Mouse (Mus musculus) kidney, postnatal 0 days (tissue): ENCODE results near the gene Sf3a3. TPM values are rescaled to one million over a fixed set of nuclear protein-coding genes. Genes with fewer than 3 reads are reported as not detected.

Experiments
- ATAC-seq: fragments of 200-750 bp; cut with Nextera tagmentation; replicated peaks from 2 replicates; pipeline ENCODE4 v1.8.0; 2017; ENCODE audit warnings: low read depth, moderate number of reproducible peaks, moderate TSS enrichment, moderate library complexity; ENCODE audit not compliant: low FRiP score
- DNase-seq: peaks from one replicate; pipeline ENCODE4 v3.0.0-alpha.2; 2016; ENCODE audit warnings: low spot score
- H3K27ac ChIP-seq: fragments of 300-500 bp; sonication (generic); 2 replicates; pipeline ENCODE4 v1.5.1; 2014; ENCODE audit warnings: mild to moderate bottlenecking
- H3K27me3 ChIP-seq: fragments of 300-500 bp; sonication (generic); 2 replicates; pipeline ENCODE4 v1.6.1; 2014; ENCODE audit warnings: low read length, mixed read lengths; ENCODE audit not compliant: insufficient read depth
- H3K36me3 ChIP-seq: fragments of 300-500 bp; sonication (generic); 2 replicates; pipeline ENCODE4 v1.6.1; 2014; ENCODE audit warnings: low read length, mixed read lengths; ENCODE audit not compliant: insufficient read depth
- H3K4me1 ChIP-seq: fragments of 300-500 bp; sonication (generic); replicated peaks from 2 replicates; pipeline ENCODE4 v1.6.1; 2014; ENCODE audit warnings: antibody characterized with exemption, low read length, mixed read lengths; ENCODE audit not compliant: insufficient read depth
- H3K4me2 ChIP-seq: fragments of 300-500 bp; sonication (generic); 2 replicates; pipeline ENCODE4 v1.6.1; 2014; ENCODE audit warnings: mild to moderate bottlenecking, low read length, moderate library complexity, mixed read lengths
- H3K4me3 ChIP-seq: fragments of 300-500 bp; sonication (generic); replicated peaks from 2 replicates; pipeline ENCODE4 v1.5.1; 2014; ENCODE audit warnings: low read depth, low read length
- H3K9ac ChIP-seq: fragments of 300-500 bp; sonication (generic); 2 replicates; pipeline ENCODE4 v1.6.1; 2014; ENCODE audit warnings: low read depth, low read length
- H3K9me3 ChIP-seq: fragments of 300-500 bp; sonication (generic); replicated peaks from 2 replicates; pipeline ENCODE4 v1.6.1; 2016; ENCODE audit warnings: low read length, inconsistent platforms, mixed read lengths
- CTCF ChIP-seq: IDR thresholded peaks from 2 replicates; pipeline ENCODE4 v1.5.1; 2016; ENCODE audit warnings: antibody characterized with exemption, low read depth, mild to moderate bottlenecking, moderate library complexity
- WGBS: fragments of 180-500 bp; shearing (Covaris S2); extraction: QIAGEN DNeasy Blood & Tissue Kit; methylation state at CpG from one replicate; pipeline ENCODE4 v1.1.7; 2014; 5-methylcytosine and 5-hydroxymethylcytosine counted together
- polyA plus RNA-seq: library from polyadenylated mRNA; unstranded; fragments of >200 nt; fragmentation: Nextera tagmentation; extraction: Ambion mirVana; gene quantifications from 2 replicates; pipeline ENCODE4 v1.2.1, GENCODE M21; 2015

The Sf3a3 gene
- polyA plus RNA-seq, 1 experiment from 2014 or later, result 92.4 TPM

DNA sequence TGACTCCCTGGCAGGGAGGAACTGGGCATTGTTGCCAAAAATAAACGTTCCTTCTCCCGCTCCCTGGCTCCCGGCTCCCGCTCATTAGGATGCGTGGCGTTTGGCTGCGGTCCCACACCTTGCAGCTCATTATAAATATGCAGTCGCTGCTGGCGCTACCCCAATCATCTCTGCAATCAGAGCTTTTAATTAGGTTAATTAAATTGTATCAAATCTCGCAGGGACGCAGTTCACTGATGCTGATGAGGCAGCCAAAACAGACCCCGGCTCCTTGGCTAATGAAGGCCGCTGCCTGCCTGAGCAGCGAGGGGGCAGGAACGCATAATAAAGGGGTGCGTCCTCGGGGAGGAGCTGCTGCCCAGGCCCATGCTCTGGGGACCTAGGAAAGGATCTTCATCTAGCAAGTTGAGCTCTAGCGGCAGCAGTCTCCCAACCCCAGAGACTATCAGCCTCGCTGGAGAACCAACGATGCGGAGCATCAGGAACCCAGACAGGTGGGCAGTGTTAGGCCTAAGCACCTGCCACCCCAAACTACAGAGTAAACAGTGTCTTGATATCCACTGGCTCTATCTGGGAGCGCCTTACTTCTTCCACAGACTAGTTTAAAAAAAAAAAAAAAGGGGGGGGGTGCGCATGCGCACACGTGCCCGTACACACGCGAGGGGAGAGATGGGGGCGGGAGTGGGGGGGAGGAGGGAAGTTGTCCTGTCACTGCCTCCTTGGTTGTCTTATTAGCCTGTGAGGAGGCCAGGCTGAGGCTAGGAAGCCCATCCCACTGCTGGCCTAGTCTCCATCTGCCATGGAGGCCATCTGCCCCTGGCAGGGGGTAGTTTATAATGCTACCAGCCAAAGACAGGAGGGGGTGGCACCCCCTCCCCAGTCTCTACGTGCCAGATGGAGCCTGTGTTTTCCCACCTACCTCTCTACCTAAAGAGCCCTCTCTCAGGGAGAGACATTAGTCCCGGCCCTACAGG is 41.9 kb upstream of the Sf3a3 start:
- Histone ChIP-seq H3K4me1 (peaks cover 5% of the 10 kb centered on the region; the same call in 1 of the 2 replicates), H3K36me3 (peaks cover 11% of the 10 kb centered on the region; the same call in 1 of the 2 replicates), H3K9me3 (no peaks in the 10 kb centered on the region), H3K27ac (no peak overlapping the region), H3K4me2 (peak overlapping the region; percentile 23), H3K27me3 (peaks cover 10% of the 10 kb centered on the region; the same call in 1 of the 2 replicates), H3K9ac (no peak overlapping the region), H3K4me3 (no peak overlapping the region)
- no peak for DNase-seq
- no peak; the same call in 1 of the 2 replicates for ATAC-seq
- TF ChIP-seq CTCF, result peak; percentile 11; the same call in 1 of the 2 replicates
- WGBS, result 6% methylated on average over 30 of the region's 31 CpGs

DNA sequence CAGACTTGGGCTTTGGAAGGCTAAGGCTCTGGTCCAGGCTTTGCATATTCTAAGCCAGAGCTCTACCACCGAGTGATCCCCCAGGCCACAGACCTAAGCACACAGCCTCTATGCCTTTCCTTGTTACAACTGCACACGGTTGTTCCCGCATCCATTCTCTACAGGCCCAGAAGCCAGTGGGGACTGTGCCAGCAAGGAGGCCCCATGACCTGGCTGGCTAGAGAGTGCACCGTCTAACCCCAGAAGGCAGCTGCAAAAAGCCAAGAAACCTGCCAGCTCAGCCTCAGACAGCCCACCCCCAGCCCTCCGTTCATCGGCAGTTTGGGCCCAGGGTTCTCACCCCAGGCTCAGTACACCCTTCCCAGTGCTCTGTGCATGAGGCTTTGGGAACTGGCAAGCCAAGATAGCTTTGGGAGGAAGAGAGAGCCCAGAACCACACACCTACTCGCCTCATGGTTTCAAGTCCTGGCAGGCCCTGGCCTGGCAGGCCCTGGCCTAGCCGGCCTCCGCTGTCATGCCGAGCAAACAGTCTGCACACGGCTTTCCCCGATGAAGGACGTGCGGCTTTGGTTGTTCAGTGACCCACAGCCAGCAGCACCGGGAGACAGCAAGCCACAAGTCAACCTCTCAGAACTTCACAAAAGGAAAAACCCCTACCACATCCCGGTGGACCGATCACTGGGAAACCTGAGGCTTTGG is 40.1 kb upstream of the Sf3a3 start:
- Histone ChIP-seq H3K9ac (no peak overlapping the region), H3K4me3 (no peak overlapping the region), H3K9me3 (no peaks in the 10 kb centered on the region), H3K27me3 (peaks cover 10% of the 10 kb centered on the region; the same call in 1 of the 2 replicates), H3K27ac (no peak overlapping the region), H3K4me1 (peaks cover 5% of the 10 kb centered on the region; the same call in 1 of the 2 replicates), H3K36me3 (peaks cover 19% of the 10 kb centered on the region; the same call in 1 of the 2 replicates), H3K4me2 (no peak overlapping the region)
- TF ChIP-seq CTCF, result no peak
- ATAC-seq (no peak), DNase-seq (no peak)
- 70% methylated on average over 17 of the region's 17 CpGs for WGBS

DNA sequence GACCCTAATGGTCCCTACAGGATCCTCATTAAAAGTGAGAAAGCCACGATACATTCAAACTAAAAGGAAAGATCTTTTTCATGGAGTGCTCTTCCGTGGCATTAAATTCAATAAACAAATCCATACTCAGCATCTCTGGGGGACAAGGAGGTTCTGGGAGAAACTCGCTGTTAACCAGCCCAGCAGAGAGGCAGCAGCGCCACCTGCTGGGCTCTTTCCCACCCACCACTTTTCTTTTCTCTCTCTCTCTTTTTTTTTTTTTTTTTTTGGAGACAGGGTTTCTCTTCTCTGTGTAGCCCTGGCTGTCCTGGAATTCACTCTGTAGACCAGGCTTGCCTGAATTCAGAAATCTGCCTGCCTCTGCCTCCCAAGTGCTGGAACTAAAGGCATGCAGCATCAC is 39.5 kb upstream of the Sf3a3 start:
- Histone ChIP-seq H3K9me3 (no peaks in the 10 kb centered on the region), H3K27me3 (peaks cover 10% of the 10 kb centered on the region; the same call in 1 of the 2 replicates), H3K4me2 (no peak overlapping the region), H3K4me1 (peaks cover 5% of the 10 kb centered on the region; the same call in 1 of the 2 replicates), H3K9ac (no peak overlapping the region), H3K27ac (no peak overlapping the region), H3K4me3 (no peak overlapping the region), H3K36me3 (peaks cover 20% of the 10 kb centered on the region; the same call in 1 of the 2 replicates)
- no peak for ATAC-seq
- 5% methylated on average over 4 of the region's 4 CpGs for WGBS
- peak; percentile 81 for DNase-seq
- TF ChIP-seq CTCF, result peak; percentile 87

- Histone ChIP-seq H3K27me3 (peaks cover 10% of the 10 kb centered on the region; the same call in 1 of the 2 replicates), H3K27ac (no peak overlapping the region), H3K9me3 (no peaks in the 10 kb centered on the region), H3K36me3 (peaks cover 28% of the 10 kb centered on the region; the same call in 1 of the 2 replicates), H3K4me2 (no peak overlapping the region), H3K4me3 (no peak overlapping the region), H3K9ac (no peak overlapping the region), H3K4me1 (peaks cover 5% of the 10 kb centered on the region; the same call in 1 of the 2 replicates)
- 88% methylated on average over 6 of the region's 6 CpGs for WGBS
- ATAC-seq (no peak), DNase-seq (no peak)
- no peak for TF ChIP-seq CTCF
Measured at GRCm38 (mm10) chr4:124675958-124676357, 38.6 kb upstream of the Sf3a3 start.

DNA sequence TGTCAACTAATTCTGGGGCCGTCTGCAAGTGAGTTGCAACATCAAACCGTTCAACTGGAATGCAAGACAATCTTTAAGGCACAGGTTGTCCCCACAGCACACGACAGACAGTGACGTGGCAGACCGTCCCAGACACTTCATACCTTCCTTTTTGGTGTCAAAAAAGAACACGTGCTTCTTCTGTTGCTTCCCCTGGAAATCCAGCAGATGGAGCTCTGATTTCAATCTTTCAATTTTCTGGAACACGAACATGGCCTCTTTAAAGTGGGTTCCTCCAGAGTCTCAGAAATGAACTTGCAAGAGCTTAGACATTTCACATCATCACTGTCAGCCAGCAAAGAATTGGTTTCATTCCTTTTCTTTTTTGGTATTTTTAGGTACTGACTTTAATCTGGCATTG is 32.3 kb upstream of the Sf3a3 start:
- Histone ChIP-seq H3K4me3 (no peak overlapping the region), H3K9me3 (no peaks in the 10 kb centered on the region), H3K4me1 (no peaks in the 10 kb centered on the region), H3K9ac (no peak overlapping the region), H3K4me2 (no peak overlapping the region), H3K36me3 (peaks cover 42% of the 10 kb centered on the region), H3K27me3 (no peaks in the 10 kb centered on the region), H3K27ac (no peak overlapping the region)
- TF ChIP-seq CTCF, result peak; percentile 72
- DNase-seq (peak; percentile 79), ATAC-seq (no peak)
- 49% methylated on average over 7 of the region's 7 CpGs for WGBS

GRCm38 (mm10) chr4:124683474-124683873 is 31.1 kb upstream of the Sf3a3 start:
- Histone ChIP-seq H3K9me3 (no peaks in the 10 kb centered on the region), H3K27me3 (no peaks in the 10 kb centered on the region), H3K27ac (no peak overlapping the region), H3K4me2 (no peak overlapping the region), H3K4me3 (no peak overlapping the region), H3K4me1 (no peaks in the 10 kb centered on the region), H3K36me3 (peaks cover 36% of the 10 kb centered on the region), H3K9ac (no peak overlapping the region)
- ATAC-seq, result no peak
- WGBS, result 87% methylated on average over 4 of the region's 4 CpGs
- no peak for DNase-seq
- no peak for TF ChIP-seq CTCF
